Mouse (Mus musculus): Measurements from ENCODE around the gene Insrr. TPM values are rescaled to one million over a fixed set of nuclear protein-coding genes. Genes with fewer than 3 reads are reported as not detected.

Gene Insrr
- polyA plus RNA-seq, 1 experiment from 2014 or later = 0.44 TPM

GRCm38 (mm10) chr3:87764506-87764905 is 32.2 kb upstream of the Insrr start:
- 17% methylated on average over 10 of the region's 10 CpGs for WGBS
- Histone ChIP-seq H3K4me3 (replicated peaks) (peak overlapping the region; percentile 18; the same call in 1 of the 2 replicates), H3K9me3 (no peaks in the 10 kb centered on the region), H3K27ac (peak overlapping the region; percentile 95), H3K4me1 (replicated peaks) (peaks cover 64% of the 10 kb centered on the region), H3K9ac (peak overlapping the region; percentile 32), H3K4me2 (replicated peaks) (peak overlapping the region; percentile 58), H3K36me3 (no peaks in the 10 kb centered on the region), H3K27me3 (replicated peaks) (no peaks in the 10 kb centered on the region)
- ATAC-seq = peak; percentile 1; the same call in 1 of the 2 replicates

- peak; percentile 21 for ATAC-seq
- Histone ChIP-seq H3K9ac (peak overlapping the region; percentile 21), H3K27ac (peak overlapping the region; percentile 95), H3K36me3 (no peaks in the 10 kb centered on the region), H3K9me3 (no peaks in the 10 kb centered on the region), H3K4me2 (replicated peaks) (peak overlapping the region; percentile 58), H3K4me1 (replicated peaks) (peaks cover 64% of the 10 kb centered on the region), H3K27me3 (replicated peaks) (no peaks in the 10 kb centered on the region), H3K4me3 (replicated peaks) (peak overlapping the region; percentile 18; the same call in 1 of the 2 replicates)
- WGBS = 23% methylated on average over 10 of the region's 10 CpGs
Observed at GRCm38 (mm10) chr3:87765091-87765490, 31.7 kb upstream of the Insrr start.

GRCm38 (mm10) chr3:87765631-87766283 is 31.0 kb upstream of the Insrr start:
- Histone ChIP-seq H3K9ac (0 out of 2 replicates have a peak overlapping the region, but pooled peaks have one; percentile 21), H3K27me3 (replicated peaks) (no peaks in the 10 kb centered on the region), H3K36me3 (no peaks in the 10 kb centered on the region), H3K4me3 (replicated peaks) (no peak overlapping the region), H3K27ac (peak overlapping the region; percentile 95), H3K9me3 (no peaks in the 10 kb centered on the region), H3K4me2 (replicated peaks) (peak overlapping the region; percentile 58), H3K4me1 (replicated peaks) (peaks cover 65% of the 10 kb centered on the region)
- ATAC-seq = no peak
- 70% methylated on average over 5 of the region's 5 CpGs for WGBS

GRCm38 (mm10) chr3:87766284-87766667 is 30.5 kb upstream of the Insrr start:
- 85% methylated on average over 3 of the region's 3 CpGs for WGBS
- ATAC-seq = no peak
- H3K27me3 ChIP-seq (replicated peaks) = no peaks in the 10 kb centered on the region
- H3K9ac ChIP-seq = no peak overlapping the region
- H3K4me2 ChIP-seq (replicated peaks) = peak overlapping the region; percentile 58
- no peak overlapping the region for H3K4me3 ChIP-seq (replicated peaks)
- H3K9me3 ChIP-seq = no peaks in the 10 kb centered on the region
- peaks cover 66% of the 10 kb centered on the region for H3K4me1 ChIP-seq (replicated peaks)
- peak overlapping the region; percentile 95; the same call in 1 of the 2 replicates for H3K27ac ChIP-seq
- H3K36me3 ChIP-seq = no peaks in the 10 kb centered on the region

- 75% methylated on average over 8 of the region's 8 CpGs for WGBS
- Histone ChIP-seq H3K36me3 (no peaks in the 10 kb centered on the region), H3K9ac (peak overlapping the region; percentile 50), H3K9me3 (no peaks in the 10 kb centered on the region), H3K4me2 (replicated peaks) (peak overlapping the region; percentile 67), H3K4me3 (replicated peaks) (peak overlapping the region; percentile 57), H3K27ac (peak overlapping the region; percentile 59), H3K4me1 (replicated peaks) (peaks cover 52% of the 10 kb centered on the region), H3K27me3 (replicated peaks) (no peaks in the 10 kb centered on the region)
- no peak for ATAC-seq
Observed at GRCm38 (mm10) chr3:87767764-87768163, 29.0 kb upstream of the Insrr start.

GRCm38 (mm10) chr3:87768431-87768830 is 28.3 kb upstream of the Insrr start:
- Histone ChIP-seq H3K36me3 (no peaks in the 10 kb centered on the region), H3K4me3 (replicated peaks) (peak overlapping the region; percentile 57), H3K9ac (peak overlapping the region; percentile 50), H3K9me3 (no peaks in the 10 kb centered on the region), H3K4me1 (replicated peaks) (peaks cover 47% of the 10 kb centered on the region), H3K27me3 (replicated peaks) (no peaks in the 10 kb centered on the region), H3K27ac (peak overlapping the region; percentile 59), H3K4me2 (replicated peaks) (peak overlapping the region; percentile 67)
- ATAC-seq = no peak
- 29% methylated on average over 6 of the region's 6 CpGs for WGBS

GRCm38 (mm10) chr3:87768844-87769243 is 27.9 kb upstream of the Insrr start:
- Histone ChIP-seq H3K9me3 (no peaks in the 10 kb centered on the region), H3K4me3 (replicated peaks) (peak overlapping the region; percentile 57), H3K9ac (peak overlapping the region; percentile 50), H3K27me3 (replicated peaks) (no peaks in the 10 kb centered on the region), H3K4me1 (replicated peaks) (peaks cover 43% of the 10 kb centered on the region), H3K4me2 (replicated peaks) (peak overlapping the region; percentile 67), H3K27ac (peak overlapping the region; percentile 59), H3K36me3 (no peaks in the 10 kb centered on the region)
- under 1% methylated on average over 36 of the region's 37 CpGs for WGBS
- ATAC-seq = peak; percentile 73

GRCm38 (mm10) chr3:87769506-87769905 is 27.2 kb upstream of the Insrr start:
- WGBS = 76% methylated on average over 8 of the region's 8 CpGs
- ATAC-seq = no peak
- no peak overlapping the region for H3K4me2 ChIP-seq (replicated peaks)

GRCm38 (mm10) chr3:87770280-87770679 is 26.5 kb upstream of the Insrr start:
- Histone ChIP-seq H3K27me3 (replicated peaks) (no peaks in the 10 kb centered on the region), H3K4me2 (replicated peaks) (no peak overlapping the region), H3K36me3 (no peaks in the 10 kb centered on the region), H3K27ac (no peak overlapping the region), H3K4me1 (replicated peaks) (peaks cover 29% of the 10 kb centered on the region), H3K9me3 (no peaks in the 10 kb centered on the region), H3K4me3 (replicated peaks) (no peak overlapping the region), H3K9ac (no peak overlapping the region)
- no peak for ATAC-seq
- 0% methylated on average over 4 of the region's 4 CpGs for WGBS

More at GRCm38 (mm10) chr3:87769506-87769905, 27.2 kb upstream of the Insrr start:
- no peak overlapping the region for H3K9ac ChIP-seq
- no peak overlapping the region for H3K27ac ChIP-seq
- no peaks in the 10 kb centered on the region for H3K27me3 ChIP-seq (replicated peaks)
- H3K9me3 ChIP-seq = no peaks in the 10 kb centered on the region
- no peak overlapping the region for H3K4me3 ChIP-seq (replicated peaks)
- no peaks in the 10 kb centered on the region for H3K36me3 ChIP-seq
- H3K4me1 ChIP-seq (replicated peaks) = peaks cover 36% of the 10 kb centered on the region

- ATAC-seq = peak; percentile 37
- no peaks in the 10 kb centered on the region for H3K9me3 ChIP-seq
- peaks cover 22% of the 10 kb centered on the region for H3K4me1 ChIP-seq (replicated peaks)
- H3K36me3 ChIP-seq = no peaks in the 10 kb centered on the region
- H3K27ac ChIP-seq = no peak overlapping the region
- H3K4me2 ChIP-seq (replicated peaks) = no peak overlapping the region
- 25% methylated on average over 6 of the region's 6 CpGs for WGBS
- no peak overlapping the region for H3K9ac ChIP-seq
- H3K4me3 ChIP-seq (replicated peaks) = no peak overlapping the region
- H3K27me3 ChIP-seq (replicated peaks) = no peaks in the 10 kb centered on the region
Observed at GRCm38 (mm10) chr3:87771088-87771487, 25.7 kb upstream of the Insrr start.

GRCm38 (mm10) chr3:87778283-87778682 is 18.5 kb upstream of the Insrr start:
- H3K27me3 ChIP-seq (replicated peaks) = peaks cover 11% of the 10 kb centered on the region
- H3K36me3 ChIP-seq = no peaks in the 10 kb centered on the region
- no peak overlapping the region for H3K4me3 ChIP-seq (replicated peaks)
- no peak overlapping the region for H3K9ac ChIP-seq
- WGBS = 57% methylated on average over 23 of the region's 23 CpGs
- H3K4me1 ChIP-seq (replicated peaks) = peaks cover 4% of the 10 kb centered on the region; the same call in 1 of the 2 replicates
- no peak overlapping the region for H3K27ac ChIP-seq
- H3K4me2 ChIP-seq (replicated peaks) = no peak overlapping the region
- ATAC-seq = no peak
- no peaks in the 10 kb centered on the region for H3K9me3 ChIP-seq

GRCm38 (mm10) chr3:87779086-87779485 is 17.7 kb upstream of the Insrr start:
- no peaks in the 10 kb centered on the region for H3K9me3 ChIP-seq
- ATAC-seq = no peak
- H3K4me1 ChIP-seq (replicated peaks) = peaks cover 4% of the 10 kb centered on the region; the same call in 1 of the 2 replicates
- H3K27me3 ChIP-seq (replicated peaks) = peaks cover 11% of the 10 kb centered on the region
- H3K27ac ChIP-seq = no peak overlapping the region
- no peaks in the 10 kb centered on the region for H3K36me3 ChIP-seq
- H3K9ac ChIP-seq = no peak overlapping the region
- H3K4me3 ChIP-seq (replicated peaks) = no peak overlapping the region
- WGBS = 39% methylated on average over 2 of the region's 2 CpGs
- no peak overlapping the region for H3K4me2 ChIP-seq (replicated peaks)
